In the genomic region with DNA sequence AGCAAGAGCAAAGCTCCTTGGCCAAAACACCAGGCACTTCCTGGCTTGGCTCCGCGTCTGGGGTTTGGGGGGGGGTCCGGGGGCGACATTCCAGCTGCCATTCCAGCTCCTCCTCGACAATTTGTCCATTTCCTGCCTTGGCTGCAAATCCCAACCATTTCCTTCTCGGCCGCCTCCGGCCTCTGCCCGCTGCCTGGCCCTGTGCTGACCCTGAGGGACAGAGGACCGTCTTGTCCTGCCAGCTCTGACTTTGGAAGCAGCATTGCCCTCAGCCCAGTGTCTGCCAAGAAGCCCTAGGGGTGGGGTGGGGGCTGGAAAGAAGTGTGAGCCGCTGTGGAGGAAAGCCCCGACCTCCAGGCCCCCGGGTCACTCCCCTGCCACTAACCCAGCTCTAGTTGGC, we compare ENCODE assay signal across 14 mouse cellular contexts. TPM values are rescaled to one million over a fixed set of nuclear protein-coding genes. Genes with fewer than 3 reads are reported as not detected.
DNase-seq lines count a peak whose midpoint lies in the region; ATAC-seq and TF ChIP-seq lines count a peak whose summit lies in the region.
"Had no signal": no experiment of that assay in that cellular context is flagged by ENCODE, and none has a peak within 500 bp of the region (broad histone marks: within the 10 kb centered on the region; RNA-seq: fewer than 3 reads in every experiment).

No protein-coding gene starts in this region.

- no peak for ATAC-seq in midbrain, embryonic 16.5 days
- ATAC-seq: inflammation-experienced regulatory T-cells, adult 6 months had no signal

- no peak overlapping the region for H3K4me2 ChIP-seq in midbrain, embryonic 16.5 days (ENCODE audit: low read length)
- H3K4me2 ChIP-seq: forebrain, embryonic 12.5 days; limb, embryonic 12.5 days had no signal

- H3K27ac ChIP-seq in midbrain, embryonic 10.5 days (replicated peaks) = 0 out of 2 replicates have a peak overlapping the region, but pooled peaks have one; percentile 13
- H3K27ac ChIP-seq in midbrain, embryonic 16.5 days (ENCODE audit: low read length) = no peak overlapping the region
- H3K27ac ChIP-seq in layer of hippocampus, adult 2 months = no peak overlapping the region
- H3K27ac ChIP-seq: forebrain, embryonic 12.5 days; macrophage had no signal

- no peaks in the 10 kb centered on the region for H3K36me3 ChIP-seq in midbrain, embryonic 10.5 days
- H3K36me3 ChIP-seq in midbrain, embryonic 16.5 days (ENCODE audit: control insufficient read depth, insufficient read depth, low read length) = no peaks in the 10 kb centered on the region
- H3K36me3 ChIP-seq: forebrain, embryonic 12.5 days; G1E; limb, embryonic 12.5 days had no signal

- no peak overlapping the region for H3K9ac ChIP-seq in midbrain, embryonic 16.5 days (ENCODE audit: low read depth, low read length)
- H3K9ac ChIP-seq: forebrain, embryonic 12.5 days; limb, embryonic 12.5 days had no signal

- H3K9me3 ChIP-seq in midbrain, embryonic 10.5 days (replicated peaks) = no peaks in the 10 kb centered on the region
- H3K9me3 ChIP-seq in midbrain, embryonic 16.5 days (replicated peaks; ENCODE audit: control insufficient read depth, low read length, poor library complexity, severe bottlenecking) = no peaks in the 10 kb centered on the region
- H3K9me3 ChIP-seq: forebrain, embryonic 12.5 days; G1E; limb, embryonic 12.5 days had no signal

- 71% methylated on average over 13 of the region's 13 CpGs for WGBS in midbrain, embryonic 10.5 days
- WGBS in midbrain, embryonic 16.5 days = 76% methylated on average over 13 of the region's 13 CpGs

- peaks cover 19% of the 10 kb centered on the region for H3K4me1 ChIP-seq in midbrain, embryonic 10.5 days
- peaks cover 6% of the 10 kb centered on the region; the same call in 1 of the 2 replicates for H3K4me1 ChIP-seq in midbrain, embryonic 16.5 days (ENCODE audit: control insufficient read depth, insufficient read depth, low read length)

- H3K4me3 ChIP-seq in midbrain, embryonic 10.5 days = no peak overlapping the region
- H3K4me3 ChIP-seq in midbrain, embryonic 16.5 days (ENCODE audit: low read depth, low read length) = no peak overlapping the region
- no peak overlapping the region for H3K4me3 ChIP-seq in layer of hippocampus, adult 2 months
- H3K4me3 ChIP-seq: forebrain, embryonic 12.5 days; limb, embryonic 12.5 days had no signal

- H3K27me3 ChIP-seq in midbrain, embryonic 10.5 days (ENCODE audit: low read depth, poor library complexity, severe bottlenecking) = no peaks in the 10 kb centered on the region
- no peaks in the 10 kb centered on the region for H3K27me3 ChIP-seq in midbrain, embryonic 16.5 days (ENCODE audit: control insufficient read depth, insufficient read depth, low read depth, low read length)
- H3K27me3 ChIP-seq: forebrain, embryonic 12.5 days had no signal

- peak; percentile 16 for DNase-seq in cerebellum, adult 9-11 months
- DNase-seq in cerebellum, adult 9-10 months = no peak
- no peak for DNase-seq in midbrain, embryonic 10.5 days (ENCODE audit: low spot score)
- peak; percentile 64 to 67 for DNase-seq in kidney, postnatal 36 days
- no peak for DNase-seq in layer of hippocampus, adult 2 months (ENCODE audit: low spot score in 2 of 2)
- DNase-seq in frontal cortex, postnatal 14 days (ENCODE audit: low spot score in 2 of 2) = no peak
- no peak for DNase-seq in embryo, embryonic 10.5 days (ENCODE audit: low spot score)
- DNase-seq: gastrocnemius, postnatal 14 days had no signal

- no peak for TF ChIP-seq CTCF in layer of hippocampus, adult 2 months (conservative IDR thresholded peaks at IDR 0.05)

RNA-seq across cellular contexts. Expression of a gene that starts 44.2 kb away (rescaled TPM):
- 4.8 and 6.8 TPM in 2 replicates for polyA plus RNA-seq in midbrain, embryonic 10.5 days (2016; fragmentation: Nextera tagmentation; extraction: Ambion mirVana)
- polyA plus RNA-seq in midbrain, embryonic 16.5 days (2015; fragmentation: Nextera tagmentation; extraction: Ambion mirVana) = 27.0 and 32.2 TPM in 2 replicates
- 10 to 100 TPM; 37.5 to 41.3 TPM for total RNA-seq in layer of hippocampus, adult 2 months (2021)
- total RNA-seq: G1E had no signal
- polyA plus RNA-seq: G1E had no signal

Comparison
In these comparisons a context has a peak if more than half of its experiments do, and no peak if none do; other contexts are left out.
1. DNase-seq: peak in cerebellum, adult 9-11 months (single experiment) and kidney, postnatal 36 days (2 of 2); none in cerebellum, adult 9-10 months (single experiment), midbrain, embryonic 10.5 days (single experiment), layer of hippocampus, adult 2 months (0 of 2), frontal cortex, postnatal 14 days (0 of 2) and embryo, embryonic 10.5 days (single experiment).